In genomic region chr11:114917120-114917519, GRCm38 (mm10) we compare ENCODE assay signal across 22 mouse cellular contexts. TPM values are rescaled to one million over a fixed set of nuclear protein-coding genes. Genes with fewer than 3 reads are reported as not detected.
DNase-seq lines count a peak whose midpoint lies in the region; ATAC-seq and TF ChIP-seq lines count a peak whose summit lies in the region.
"Had no signal": no experiment of that assay in that cellular context is flagged by ENCODE, and none has a peak within 500 bp of the region (broad histone marks: within the 10 kb centered on the region; RNA-seq: fewer than 3 reads in every experiment).

No protein-coding gene starts in this region.

- H3K27ac ChIP-seq in left cerebral cortex, adult 2 months: no peak overlapping the region
- H3K27ac ChIP-seq: forebrain, embryonic 10.5 days; hindbrain, embryonic 10.5 days; intestine, embryonic 15.5 days; layer of hippocampus, adult 2 months had no signal

- intact Hi-C loops in left cerebral cortex, adult 2 months (cut with DNase I): no loop called here

- no peak for TF ChIP-seq CTCF in left cerebral cortex, adult 2 months (IDR thresholded peaks at IDR 0.05)

- no peak overlapping the region for H3K4me3 ChIP-seq in left cerebral cortex, adult 2 months
- H3K4me3 ChIP-seq: forebrain, embryonic 10.5 days; hindbrain, embryonic 10.5 days; intestine, embryonic 15.5 days; layer of hippocampus, adult 2 months had no signal

- ATAC-seq in common myeloid progenitor, adult 5-6 weeks (replicated peaks; ENCODE audit: low read depth, poor library complexity, severe bottlenecking): peak; percentile 74
- ATAC-seq in neutrophil, adult 5-6 weeks (ENCODE audit: extremely low read depth, insufficient number of reproducible peaks, low FRiP score, poor library complexity, severe bottlenecking): peak; percentile 76
- ATAC-seq in megakaryocyte-erythroid progenitor cell, adult 5-6 weeks (replicated peaks; ENCODE audit: low FRiP score, low TSS enrichment, poor library complexity, severe bottlenecking): no peak
- ATAC-seq: forebrain, postnatal 0 days; hindbrain, embryonic 16.5 days; intestine, embryonic 15.5 days; midbrain, embryonic 16.5 days had no signal

- peak; percentile 14 for DNase-seq in lung, postnatal 10 days
- no peak for DNase-seq in lung, postnatal 14 days
- DNase-seq in lung, postnatal 4 days: peak; percentile 50 to 55
- no peak for DNase-seq in left cerebral cortex, adult 2 months (ENCODE audit: extremely low spot score in 1 of 2, low spot score in 2 of 2)
- DNase-seq: adrenal gland, postnatal 10 days; cerebellum, adult 11 months; cerebellum, adult 9-11 months; forebrain, postnatal 0 days; gastrocnemius, postnatal 36 days; kidney, adult 8-10 months; kidney, postnatal 14 days; layer of hippocampus, postnatal 36 days had no signal

RNA-seq across cellular contexts. Expression of gene Cd300lb, which starts 17.1 kb away (rescaled TPM):
- 8.5 and 9.5 TPM in 2 replicates for total RNA-seq in common myeloid progenitor, adult 5-6 weeks (2017)
- total RNA-seq in neutrophil, adult 5-6 weeks (2017): 222 and 223 TPM in 2 replicates
- total RNA-seq in megakaryocyte-erythroid progenitor cell, adult 5-6 weeks (2014; fragmentation: Nextera tagmentation): not detected in 2 replicates
- 0.05 TPM in 1 of 2 replicates, not detected in the other for total RNA-seq in megakaryocyte-erythroid progenitor cell, adult 5-6 weeks (2017)
- total RNA-seq in left cerebral cortex, adult 2 months (2021): not detected
- total RNA-seq: forebrain, postnatal 0 days; layer of hippocampus, postnatal 36 days; left cerebral cortex, postnatal 25 days had no signal

RNA-seq across cellular contexts. Expression of gene Cd300a, which starts 27.3 kb away (rescaled TPM):
- 11.4 and 24.8 TPM in 2 replicates for total RNA-seq in common myeloid progenitor, adult 5-6 weeks (2017)
- total RNA-seq in neutrophil, adult 5-6 weeks (2017): 100 and 105 TPM in 2 replicates
- 0.52 and 1.9 TPM in 2 replicates for total RNA-seq in megakaryocyte-erythroid progenitor cell, adult 5-6 weeks (2014; fragmentation: Nextera tagmentation)
- 1.3 and 5.7 TPM in 2 replicates for total RNA-seq in megakaryocyte-erythroid progenitor cell, adult 5-6 weeks (2017)
- under 1 TPM; 0.56 to 0.84 TPM for total RNA-seq in left cerebral cortex, adult 2 months (2021)

RNA-seq across cellular contexts. Expression of gene Cd300c, which starts 51.8 kb away (rescaled TPM):
- 2.7 TPM in 1 of 2 replicates, not detected in the other for total RNA-seq in common myeloid progenitor, adult 5-6 weeks (2017)
- total RNA-seq in neutrophil, adult 5-6 weeks (2017): not detected in 2 replicates
- not detected in 2 replicates for total RNA-seq in megakaryocyte-erythroid progenitor cell, adult 5-6 weeks (2014; fragmentation: Nextera tagmentation)
- total RNA-seq in megakaryocyte-erythroid progenitor cell, adult 5-6 weeks (2017): not detected in 2 replicates
- not detected for total RNA-seq in left cerebral cortex, adult 2 months (2021)
- total RNA-seq: adrenal gland, postnatal 10 days; forebrain, postnatal 0 days; gastrocnemius, postnatal 36 days; layer of hippocampus, adult 2 months; layer of hippocampus, postnatal 36 days; left cerebral cortex, postnatal 25 days had no signal

Comparison
In these comparisons a context has a peak if more than half of its experiments do, and no peak if none do; other contexts are left out.
1. DNase-seq: peak in lung, postnatal 10 days (single experiment) and lung, postnatal 4 days (2 of 2); none in lung, postnatal 14 days (single experiment) and left cerebral cortex, adult 2 months (0 of 2).
2. RNA of gene Cd300lb, which starts 17.1 kb away (total RNA-seq): 222 to 223 TPM in neutrophil, adult 5-6 weeks; 8.5 to 9.5 TPM in common myeloid progenitor, adult 5-6 weeks, not detected in left cerebral cortex, adult 2 months and 0.05 TPM in megakaryocyte-erythroid progenitor cell, adult 5-6 weeks; every median in the first group is over 10 times any median in the second.